Mouse (Mus musculus) kidney, adult 11 months (tissue): Measurements from ENCODE around the gene Orc4.
A peak's percentile ranks its signal among the peaks of the same experiment; 100 is the strongest.
"Not testable (repeated sequence)": the region's sequence is repeated elsewhere in the genome, so short reads cannot be mapped to it uniquely, and the experiment has no call there.

Experiments used
- DNase-seq: peaks from one replicate; pipeline ENCODE4 v3.0.0; 2022

Gene Orc4

GRCm38 (mm10) chr2:48950252-48950315, at the start of gene Orc4:
TSS of gene Orc4 (minus strand) at chr2:48950277.
- DNase-seq = no peak

- DNase-seq = no peak
Observed at GRCm38 (mm10) chr2:48990322-48990721, 40.2 kb upstream of the Orc4 start.

- no peak for DNase-seq
Observed at GRCm38 (mm10) chr2:48978920-48979319, 28.8 kb upstream of the Orc4 start.

- DNase-seq = no peak
Observed at GRCm38 (mm10) chr2:48956591-48956990, 6.5 kb upstream of the Orc4 start.

DNA sequence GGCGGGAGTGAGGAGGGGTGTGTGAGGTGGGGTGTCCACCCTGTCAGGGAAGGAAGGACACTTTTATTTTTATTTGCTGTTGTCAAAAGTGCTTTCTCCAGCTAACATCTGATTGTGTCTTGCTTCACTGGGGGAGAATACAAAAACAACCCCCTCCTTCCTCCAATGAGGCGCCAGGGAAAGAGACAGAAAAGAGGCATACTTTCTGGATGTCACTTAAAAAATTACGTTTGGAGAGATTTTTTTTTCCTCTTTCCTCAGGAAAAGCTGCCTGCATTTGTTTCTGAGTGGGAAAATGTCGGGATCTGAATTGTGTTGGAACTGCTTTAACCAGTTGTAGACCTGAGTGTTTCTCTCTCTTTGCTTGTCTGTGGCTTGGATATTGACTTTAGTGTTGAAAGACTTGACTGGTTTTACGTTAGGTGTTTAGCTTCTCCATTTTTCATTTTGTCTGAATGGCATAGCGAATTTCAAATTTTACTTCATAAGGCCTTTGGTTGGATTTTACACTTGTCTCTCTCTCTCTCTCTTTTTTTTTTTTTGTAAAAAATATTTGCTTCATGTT, 321 bp upstream of the Orc4 start:
- no peak for DNase-seq

DNA sequence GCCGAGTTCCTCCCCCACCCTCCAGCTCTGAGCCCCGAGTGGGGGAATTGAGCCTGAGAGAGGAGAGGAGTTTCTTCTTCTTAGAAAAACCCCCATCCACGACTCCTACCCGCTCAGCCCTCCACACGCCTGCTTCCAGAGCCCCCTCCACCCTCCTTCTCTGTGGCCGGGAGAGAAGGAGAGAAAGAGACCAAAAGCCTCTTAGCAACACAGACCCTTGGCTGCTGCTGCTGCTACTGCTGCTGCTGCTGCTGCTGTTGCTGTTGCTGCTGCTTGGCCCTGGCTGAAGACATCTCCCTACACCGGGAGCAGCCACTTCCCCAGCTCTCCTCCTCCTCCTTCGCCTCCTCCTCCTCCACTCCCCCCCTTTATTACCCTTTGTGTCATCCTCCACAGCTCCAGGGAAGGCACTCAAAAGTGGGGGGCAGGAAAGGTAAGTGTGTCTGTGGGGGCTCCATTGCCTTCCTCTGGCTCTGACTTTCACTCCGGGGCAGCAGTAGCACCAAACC, 280 bp downstream of the Orc4 start:
- DNase-seq = peak; percentile 44

DNA sequence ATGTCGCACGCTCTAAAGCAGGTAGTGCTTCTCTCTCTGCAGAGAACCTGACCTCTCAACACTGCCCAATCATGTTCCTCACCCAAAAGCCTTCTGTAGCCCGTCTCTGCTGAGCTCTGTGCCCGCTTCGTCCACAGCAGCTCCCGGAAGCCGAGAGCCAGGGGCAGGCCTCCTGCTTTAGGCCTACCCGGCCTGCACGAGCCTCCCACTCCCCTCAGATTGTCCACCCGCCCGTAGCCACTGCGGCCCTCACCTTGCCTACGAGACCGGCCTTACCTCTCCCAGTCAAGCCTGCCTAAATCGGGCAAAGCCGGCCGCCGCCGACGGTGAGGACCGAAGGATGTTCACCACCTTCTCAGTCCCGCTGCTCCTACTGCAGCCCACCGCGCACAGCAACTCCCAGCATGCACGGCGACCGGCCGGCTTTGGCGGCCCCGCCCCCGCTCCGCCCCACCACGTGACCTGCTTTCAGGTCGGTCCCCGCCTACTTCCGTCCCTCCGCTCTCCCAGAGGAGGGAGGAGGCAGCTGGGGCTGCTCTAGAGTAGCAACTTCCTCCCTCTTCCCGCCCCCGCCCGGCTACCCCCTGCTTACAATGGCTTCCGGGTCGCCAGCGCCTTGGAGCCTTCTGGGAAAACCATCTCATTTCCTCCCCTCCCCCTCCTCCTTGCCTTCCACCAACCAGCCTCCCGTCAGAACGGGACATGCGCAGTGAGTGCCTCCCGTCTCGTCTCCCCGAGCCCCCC, 1.1 kb downstream of the Orc4 start, which contains the start of gene Mbd5:
Gene Mbd5 (plus strand): TSS at position 668 of the 744 bp plus-strand sequence.
- peak; percentile 99 for DNase-seq

- DNase-seq = no peak
Observed at GRCm38 (mm10) chr2:48947761-48948160, 2.3 kb downstream of the Orc4 start.

GRCm38 (mm10) chr2:48935058-48935457, 15.0 kb downstream of the Orc4 start:
- DNase-seq = no peak

DNA sequence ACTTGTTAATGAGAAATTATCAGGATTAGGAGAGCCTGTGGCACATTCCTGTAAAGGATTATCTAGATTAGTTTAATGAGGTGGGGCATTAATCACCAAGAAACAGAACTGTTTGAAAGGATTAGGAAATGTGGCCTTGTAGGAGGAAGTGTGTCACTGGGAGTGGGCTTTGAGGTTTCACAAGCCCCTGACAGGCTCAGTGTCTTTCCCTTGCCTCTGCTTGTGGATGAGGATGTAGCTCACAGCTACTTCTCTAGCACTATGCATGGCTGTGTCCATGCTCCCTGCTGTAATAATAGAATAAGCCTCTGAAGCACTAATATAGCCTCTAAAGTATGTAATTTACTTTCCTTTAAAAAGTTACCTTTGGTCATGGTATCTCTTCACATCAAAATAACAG, 34.2 kb downstream of the Orc4 start:
- no peak for DNase-seq

GRCm38 (mm10) chr2:48914185-48914584, 35.9 kb downstream of the Orc4 start:
- no peak for DNase-seq

DNA sequence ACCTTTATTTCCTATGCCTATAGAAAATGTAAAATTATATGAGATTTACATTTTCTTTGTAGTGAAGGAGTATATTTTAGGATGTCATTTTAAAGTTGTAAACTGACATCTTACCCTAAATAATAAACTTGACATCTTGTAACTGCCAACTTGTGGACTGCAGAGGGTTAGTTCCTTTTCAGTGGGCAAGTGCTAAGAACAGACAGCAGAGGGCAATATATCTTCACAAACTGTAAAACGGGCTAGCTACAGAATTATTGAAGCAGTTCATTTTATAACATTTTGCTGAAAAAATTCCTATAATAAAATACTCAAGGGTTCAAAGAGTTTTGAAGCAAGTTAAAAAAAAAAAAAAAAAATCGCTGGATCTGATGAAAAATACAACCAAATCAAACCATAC, 41.2 kb downstream of the Orc4 start:
- DNase-seq = no peak

DNA sequence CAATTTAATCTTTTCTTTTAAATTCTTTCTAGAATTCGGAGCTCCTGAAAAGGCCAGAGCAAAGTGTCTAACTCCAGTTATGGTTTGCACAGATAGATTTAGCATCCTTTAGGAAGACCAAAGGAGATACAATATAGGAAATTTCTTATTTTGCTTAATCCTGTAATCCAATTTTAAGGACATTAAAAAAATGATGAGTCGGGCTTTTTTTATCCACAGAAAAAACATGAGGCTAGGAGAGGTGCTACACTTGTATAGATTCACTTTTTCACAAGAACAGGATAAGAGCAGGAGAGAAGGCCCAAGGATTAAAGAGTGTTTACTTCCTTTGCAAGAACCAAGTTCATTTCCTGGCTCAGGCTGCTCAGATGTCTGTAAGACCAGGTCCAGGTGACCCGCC, 54.9 kb downstream of the Orc4 start:
- DNase-seq = no peak

GRCm38 (mm10) chr2:48885945-48886344, 64.1 kb downstream of the Orc4 start:
- DNase-seq = peak; percentile 41

DNA sequence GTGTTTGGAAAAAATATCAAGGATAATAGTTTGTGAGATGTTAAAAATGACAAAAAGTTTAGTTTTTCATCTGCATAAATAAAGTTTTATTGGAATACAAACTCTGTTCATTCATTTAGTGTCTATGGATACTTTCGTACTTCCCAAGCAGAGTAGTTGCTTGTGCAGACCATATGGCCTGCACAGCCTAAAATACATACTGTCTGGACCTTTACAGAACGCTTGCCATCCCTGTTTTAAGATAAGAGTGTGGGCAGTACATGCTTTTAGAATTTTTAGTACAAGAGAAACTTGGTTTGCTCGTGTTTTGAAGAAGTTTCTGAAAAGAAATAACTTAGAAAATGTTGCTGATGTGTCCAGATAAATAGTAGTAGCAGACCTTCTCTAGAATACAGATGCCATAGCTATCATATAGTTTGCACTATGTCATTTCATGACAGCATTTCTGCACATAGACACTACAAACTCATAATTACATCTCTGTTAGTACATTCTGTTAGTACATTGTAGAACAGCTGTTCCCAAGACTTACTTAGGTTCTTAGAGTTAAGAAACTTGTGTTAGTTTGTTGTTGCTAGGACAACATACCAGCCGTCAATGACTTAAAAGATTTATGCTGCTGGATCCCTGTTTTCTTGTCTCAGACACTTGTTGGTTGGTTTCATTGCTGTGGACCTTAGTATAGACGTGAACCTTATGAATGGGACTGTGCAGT, 81.7 kb downstream of the Orc4 start:
- DNase-seq = no peak

- DNase-seq = not testable (repeated sequence)
Observed at GRCm38 (mm10) chr2:48865596-48865995, 84.5 kb downstream of the Orc4 start.
